Mouse (Mus musculus) spleen, adult 2 months (tissue): Measurements from ENCODE around the gene Ccdc134.

Experiments used
- CTCF ChIP-seq: fragments of 200-500 bp; IDR thresholded peaks from 2 replicates; pipeline ENCODE4 v1.5.1; 2011; ENCODE audit warnings: mild to moderate bottlenecking, inconsistent platforms; ENCODE audit not compliant: insufficient read depth, insufficient read length, insufficient replicate concordance; ENCODE audit errors: extremely low read depth
- POLR2A ChIP-seq: fragments of 200-500 bp; IDR thresholded peaks from 2 replicates; pipeline ENCODE4 v1.6.1; 2011; ENCODE audit warnings: low read depth, low read length, inconsistent platforms

GRCm38 (mm10) chr15:82164061-82164399 is 36.3 kb downstream of the Ccdc134 start:
- TF ChIP-seq CTCF (no peak), POLR2A (no peak)
